Mouse (Mus musculus) CD8-positive naive resting alpha-beta T cell, adult 2 months (primary cell): Measurements from ENCODE around the gene Pigf.

ENCODE experiments used
- DNase-seq, 2 experiments: peaks; one replicate each; pipeline ENCODE4 v3.0.0; 2022; ENCODE audit warnings: low read depth in 2 of 2, low spot score in 2 of 2

Pigf gene

GRCm38 (mm10) chr17:86968581-86968980, 56.6 kb downstream of the Pigf start:
- DNase-seq = no peak

GRCm38 (mm10) chr17:86967536-86968525, 57.4 kb downstream of the Pigf start:
- DNase-seq = no peak

GRCm38 (mm10) chr17:86967048-86967447, 58.2 kb downstream of the Pigf start:
- DNase-seq = no peak

- no peak for DNase-seq
Observed at GRCm38 (mm10) chr17:86966040-86966439, 59.2 kb downstream of the Pigf start.

GRCm38 (mm10) chr17:86965121-86965520, 60.1 kb downstream of the Pigf start:
- DNase-seq = no peak

GRCm38 (mm10) chr17:86964502-86964901, 60.7 kb downstream of the Pigf start:
- no peak for DNase-seq

GRCm38 (mm10) chr17:86964041-86964440, 61.2 kb downstream of the Pigf start:
- no peak for DNase-seq

- no peak for DNase-seq
Observed at GRCm38 (mm10) chr17:86963586-86963902, 61.7 kb downstream of the Pigf start.

- peak; percentile 18 to 28 for DNase-seq
Observed at GRCm38 (mm10) chr17:86962894-86963585, 62.2 kb downstream of the Pigf start, which contains the start of gene Rhoq. Gene Rhoq, plus strand, starts transcription at chr17:86963082.

- peak; percentile 63 to 74 for DNase-seq
Observed at GRCm38 (mm10) chr17:86962297-86962893, 62.8 kb downstream of the Pigf start.

- DNase-seq = no peak
Observed at GRCm38 (mm10) chr17:86961301-86961841, 63.8 kb downstream of the Pigf start.

- DNase-seq = peak; percentile 30 to 38
Observed at GRCm38 (mm10) chr17:86957968-86958367, 67.2 kb downstream of the Pigf start.

GRCm38 (mm10) chr17:86957239-86957638, 68.0 kb downstream of the Pigf start:
- no peak for DNase-seq

GRCm38 (mm10) chr17:86948801-86949200, 76.4 kb downstream of the Pigf start:
- no peak for DNase-seq

GRCm38 (mm10) chr17:86947840-86948796, 77.1 kb downstream of the Pigf start, which contains the start of gene Atp6v1e2:
Gene Atp6v1e2, minus strand, starts transcription at chr17:86947897.
- DNase-seq = no peak
